Mouse (Mus musculus): ENCODE results near the gene Fam83f.

Fam83f gene

DNA sequence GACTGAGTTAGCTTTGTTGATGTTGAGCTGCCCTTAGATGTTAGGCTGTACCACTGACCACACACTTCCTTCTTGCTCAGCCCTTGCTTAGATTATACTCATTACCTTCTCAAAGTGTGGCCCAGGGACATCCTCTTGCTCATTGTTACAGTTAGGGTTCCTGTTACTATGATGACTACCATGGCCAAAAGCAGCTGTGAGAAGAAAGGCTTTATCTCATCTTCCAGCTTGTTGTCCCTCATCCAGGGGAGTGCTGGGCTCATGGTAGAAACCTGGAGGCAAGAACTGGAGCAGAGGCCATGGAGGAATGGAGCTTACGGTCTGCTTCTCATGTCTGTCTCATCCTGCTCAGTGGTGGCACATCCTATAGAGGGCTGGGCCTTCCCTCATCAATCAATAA lies 68.3 kb downstream of the Fam83f start:
- no peak for DNase-seq (ENCODE audit: low read depth, low spot score)

DNA sequence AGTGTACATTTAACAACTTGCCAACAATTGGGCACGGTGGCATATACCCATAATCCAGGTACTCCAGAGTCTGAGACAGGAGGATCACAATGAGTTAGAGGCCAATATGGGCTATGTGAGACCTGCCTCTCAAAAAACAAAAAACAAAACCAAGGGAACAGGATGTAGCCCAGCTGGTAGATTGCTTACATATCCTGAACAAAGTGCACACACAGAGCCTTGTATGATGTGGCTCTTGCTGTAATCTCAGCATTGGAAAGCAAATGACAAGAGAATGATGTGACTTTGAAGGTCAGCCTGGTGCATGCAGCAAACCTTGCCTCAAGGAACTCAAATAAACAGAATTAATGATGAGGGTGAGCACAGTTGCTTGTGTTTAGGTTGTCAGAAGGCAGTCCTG lies 70.2 kb downstream of the Fam83f start:
- DNase-seq (ENCODE audit: low read depth, low spot score), result no peak

- DNase-seq (ENCODE audit: low read depth, low spot score), result peak; percentile 16
Measured at GRCm38 (mm10) chr15:80742991-80743474, 71.4 kb downstream of the Fam83f start.

GRCm38 (mm10) chr15:80743606-80744005 lies 72.0 kb downstream of the Fam83f start:
- DNase-seq (ENCODE audit: low read depth, low spot score), result no peak

GRCm38 (mm10) chr15:80744667-80745422 lies 73.2 kb downstream of the Fam83f start:
- DNase-seq (ENCODE audit: low read depth, low spot score), result no peak

DNA sequence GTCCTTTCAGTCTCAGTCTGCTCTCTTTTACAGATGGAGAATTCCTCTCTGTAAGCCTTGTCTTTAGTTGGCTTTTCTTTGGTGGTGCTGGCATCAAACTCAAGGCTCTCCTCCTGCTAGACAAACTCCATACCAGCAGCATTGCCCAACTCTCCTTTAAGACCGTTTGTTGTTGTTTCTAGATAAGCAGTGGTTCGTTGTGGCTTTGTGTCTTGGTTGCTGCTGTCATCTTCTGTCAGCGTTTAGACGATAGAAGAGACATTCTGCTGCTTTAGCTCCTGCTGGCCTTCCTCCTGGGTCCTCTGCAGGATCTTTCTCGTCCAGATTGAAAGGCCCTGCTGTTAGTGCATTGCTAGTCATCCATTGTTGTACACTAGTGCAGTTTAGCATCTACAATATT lies 77.3 kb downstream of the Fam83f start:
- no peak for DNase-seq (ENCODE audit: low read depth, low spot score)

Data from ES-CJ7 (cell line).